Mouse (Mus musculus): Measurements from ENCODE around the gene Bmp2k. TPM values are rescaled to one million over a fixed set of nuclear protein-coding genes. Genes with fewer than 3 reads are reported as not detected.
A peak's percentile ranks its signal among the peaks of the same experiment; 100 is the strongest.

Gene Bmp2k
- total RNA-seq, 2 experiments from 2014 or later: 14.0 to 16.8 TPM

- no peak for ATAC-seq (replicated peaks; ENCODE audit: low FRiP score, low TSS enrichment, poor library complexity, severe bottlenecking)
Observed at GRCm38 (mm10) chr5:96969705-96970471, 27.6 kb upstream of the Bmp2k start.

- no peak for ATAC-seq (replicated peaks; ENCODE audit: low FRiP score, low TSS enrichment, poor library complexity, severe bottlenecking)
Observed at GRCm38 (mm10) chr5:96970472-96970848, 27.0 kb upstream of the Bmp2k start.

DNA sequence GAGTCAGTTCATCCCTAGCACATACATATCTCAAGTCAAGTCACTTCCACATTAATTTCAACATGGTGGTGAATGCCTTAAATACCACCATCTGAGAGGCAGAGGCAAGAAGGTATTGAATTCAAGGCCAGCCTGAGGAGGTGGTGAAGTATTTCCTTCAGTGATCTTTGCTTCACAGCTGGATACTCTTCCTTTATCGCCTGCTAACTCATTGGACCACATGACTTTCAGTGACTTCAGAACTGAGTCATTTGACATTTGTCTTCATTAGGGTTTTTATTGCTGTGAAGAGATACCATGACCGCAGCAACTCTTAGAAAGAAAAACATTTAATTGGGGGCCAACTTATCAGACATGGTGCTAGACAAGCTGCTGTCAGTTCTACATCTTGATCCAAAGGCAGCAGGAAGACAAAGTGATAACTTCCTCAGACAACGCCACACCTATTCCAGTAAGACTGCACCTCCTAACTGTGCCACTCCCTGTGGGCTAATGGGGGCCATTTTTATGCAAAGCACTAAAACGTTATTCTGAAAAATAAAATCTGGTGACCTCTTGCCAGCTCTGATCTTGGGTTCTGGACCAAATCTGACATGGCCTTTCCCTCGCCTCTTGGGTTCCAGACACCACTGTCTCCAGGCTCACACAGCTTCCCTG, 24.9 kb upstream of the Bmp2k start:
- no peak for ATAC-seq (replicated peaks; ENCODE audit: low FRiP score, low TSS enrichment, poor library complexity, severe bottlenecking)

GRCm38 (mm10) chr5:96973714-96974113, 23.8 kb upstream of the Bmp2k start:
- ATAC-seq (replicated peaks; ENCODE audit: low FRiP score, low TSS enrichment, poor library complexity, severe bottlenecking): no peak

GRCm38 (mm10) chr5:96974661-96975060, 22.8 kb upstream of the Bmp2k start:
- peak; percentile 48 for ATAC-seq (replicated peaks; ENCODE audit: low FRiP score, low TSS enrichment, poor library complexity, severe bottlenecking)

DNA sequence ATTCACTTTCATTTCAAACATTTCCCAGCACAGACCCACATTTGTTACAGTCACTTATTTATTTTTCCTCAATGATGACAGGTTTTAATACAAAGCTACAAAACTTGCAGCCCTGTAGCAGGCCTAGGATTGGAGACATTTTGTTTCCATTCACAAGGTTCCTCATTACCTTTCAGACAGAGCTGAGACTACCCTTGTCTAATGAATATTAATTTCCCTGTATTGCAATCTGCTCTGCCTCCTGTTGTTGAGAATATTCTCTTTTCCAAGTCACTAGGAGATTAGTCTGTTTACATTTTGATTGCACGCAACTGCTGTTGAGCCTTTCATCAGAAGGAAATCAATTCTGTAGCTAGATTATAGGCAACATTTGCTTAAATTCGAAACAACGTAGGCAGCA, 22.4 kb upstream of the Bmp2k start:
- no peak for ATAC-seq (replicated peaks; ENCODE audit: low FRiP score, low TSS enrichment, poor library complexity, severe bottlenecking)

DNA sequence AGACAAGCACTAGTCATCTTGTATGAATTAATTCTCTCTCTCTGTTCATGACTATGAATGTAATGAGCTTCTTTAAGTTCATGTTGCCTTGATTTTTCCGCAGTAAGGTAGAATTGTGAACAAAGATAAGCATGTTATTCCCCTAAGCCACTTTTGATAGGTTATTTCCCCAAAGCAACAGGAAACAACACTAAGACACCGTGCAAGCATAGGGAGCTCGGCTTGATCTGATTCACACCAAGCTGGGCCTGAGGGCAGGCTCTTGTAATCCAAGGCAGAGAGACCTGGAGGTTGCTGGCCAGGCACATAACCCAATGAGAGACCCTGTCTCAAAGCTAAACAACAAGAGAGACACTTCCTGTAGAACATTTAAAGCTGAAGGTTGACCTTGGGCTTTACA, 21.3 kb upstream of the Bmp2k start:
- ATAC-seq (replicated peaks; ENCODE audit: low FRiP score, low TSS enrichment, poor library complexity, severe bottlenecking): no peak

- ATAC-seq (replicated peaks; ENCODE audit: low FRiP score, low TSS enrichment, poor library complexity, severe bottlenecking): no peak
Observed at GRCm38 (mm10) chr5:96979296-96980007, 18.0 kb upstream of the Bmp2k start.

GRCm38 (mm10) chr5:96980008-96980634, 17.4 kb upstream of the Bmp2k start:
- ATAC-seq (replicated peaks; ENCODE audit: low FRiP score, low TSS enrichment, poor library complexity, severe bottlenecking): no peak

GRCm38 (mm10) chr5:96981987-96982386, 15.5 kb upstream of the Bmp2k start:
- no peak for ATAC-seq (replicated peaks; ENCODE audit: low FRiP score, low TSS enrichment, poor library complexity, severe bottlenecking)

DNA sequence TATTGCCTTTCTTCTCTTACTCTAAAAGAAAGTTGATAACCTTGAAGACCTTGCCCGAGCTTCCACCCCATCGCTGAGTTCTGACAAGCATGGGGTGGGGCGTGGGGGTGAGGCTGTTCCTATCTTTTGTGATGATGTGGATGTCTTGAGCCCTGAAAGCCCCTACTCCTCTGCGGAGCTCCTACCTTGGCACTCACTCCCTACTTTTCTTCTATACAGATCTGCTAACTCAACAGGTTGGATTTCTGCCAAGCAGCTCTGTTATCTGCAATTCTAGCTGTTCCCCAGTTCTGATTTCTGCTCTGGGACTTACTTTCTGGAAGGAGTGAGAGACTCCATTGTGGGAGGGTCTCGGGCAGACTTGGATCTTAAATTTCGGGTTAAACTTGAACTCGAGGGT, 14.3 kb upstream of the Bmp2k start:
- ATAC-seq (replicated peaks; ENCODE audit: low FRiP score, low TSS enrichment, poor library complexity, severe bottlenecking): peak; percentile 36

DNA sequence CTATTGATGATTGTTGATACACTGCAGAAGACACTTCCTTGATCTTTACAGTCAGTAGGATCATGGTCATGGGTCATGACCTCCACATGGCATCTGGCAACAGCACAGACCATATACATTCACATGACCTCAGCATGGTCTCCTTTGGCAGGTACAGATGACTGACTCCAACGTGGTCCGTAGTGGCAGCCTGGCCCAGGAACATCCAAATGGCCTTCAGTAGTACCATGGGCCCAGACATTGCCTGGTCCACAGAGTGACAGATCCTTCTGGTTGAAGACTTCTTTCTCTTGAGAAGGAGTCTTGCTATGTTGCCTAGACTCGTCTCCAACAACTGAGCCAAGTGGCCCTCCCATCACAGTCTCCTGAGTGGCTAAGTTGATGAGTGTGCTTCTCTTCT, 10.6 kb upstream of the Bmp2k start:
- no peak for ATAC-seq (replicated peaks; ENCODE audit: low FRiP score, low TSS enrichment, poor library complexity, severe bottlenecking)

- peak; percentile 76 for ATAC-seq (replicated peaks; ENCODE audit: low FRiP score, low TSS enrichment, poor library complexity, severe bottlenecking)
Observed at GRCm38 (mm10) chr5:96988880-96989279, 8.6 kb upstream of the Bmp2k start.

- no peak for ATAC-seq (replicated peaks; ENCODE audit: low FRiP score, low TSS enrichment, poor library complexity, severe bottlenecking)
Observed at GRCm38 (mm10) chr5:96991156-96991555, 6.3 kb upstream of the Bmp2k start.

DNA sequence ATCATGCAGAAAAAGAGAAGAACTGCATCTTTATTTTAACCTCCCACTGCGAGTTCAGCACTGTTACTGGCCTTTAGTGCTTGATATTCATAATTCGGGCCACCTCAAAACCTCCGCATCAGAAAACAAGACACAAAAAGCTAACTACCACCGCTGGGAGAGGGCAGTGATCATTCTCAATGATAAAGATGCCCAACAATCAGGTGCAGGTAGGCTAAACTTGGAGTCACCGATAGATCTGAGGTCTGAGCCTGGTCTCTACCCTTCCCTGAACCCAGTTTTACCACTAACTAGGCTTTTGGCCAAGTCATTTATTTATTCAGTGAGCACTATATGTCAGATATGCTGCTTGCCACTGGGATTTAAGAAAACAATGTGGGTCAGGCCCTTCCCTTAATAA, 4.8 kb upstream of the Bmp2k start:
- ATAC-seq (replicated peaks; ENCODE audit: low FRiP score, low TSS enrichment, poor library complexity, severe bottlenecking): no peak

GRCm38 (mm10) chr5:96993057-96993456, 4.4 kb upstream of the Bmp2k start:
- no peak for ATAC-seq (replicated peaks; ENCODE audit: low FRiP score, low TSS enrichment, poor library complexity, severe bottlenecking)

DNA sequence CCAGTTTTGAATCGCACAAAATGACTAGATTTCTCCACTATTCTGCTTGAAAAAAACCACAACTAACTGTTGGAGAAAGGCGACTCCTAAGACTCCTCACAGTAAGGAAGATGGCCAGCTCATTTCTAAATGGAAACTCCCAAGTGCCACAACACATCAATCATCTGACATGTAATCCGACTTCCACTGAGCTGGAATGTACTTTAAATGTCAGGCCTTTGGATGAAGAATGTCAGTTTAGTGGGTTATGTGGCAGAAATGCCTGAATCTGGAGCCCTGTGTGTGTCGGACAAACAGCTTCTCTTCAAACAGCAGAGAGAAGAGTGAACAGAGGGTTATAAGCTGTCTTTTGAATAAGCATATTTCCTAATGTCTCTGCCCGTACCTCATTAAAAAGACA, 1.7 kb upstream of the Bmp2k start:
- ATAC-seq (replicated peaks; ENCODE audit: low FRiP score, low TSS enrichment, poor library complexity, severe bottlenecking): no peak

GRCm38 (mm10) chr5:96996401-96997309, 834 bp upstream of the Bmp2k start:
- peak; percentile 20 for ATAC-seq (replicated peaks; ENCODE audit: low FRiP score, low TSS enrichment, poor library complexity, severe bottlenecking)

All from megakaryocyte-erythroid progenitor cell, adult 5-6 weeks (primary cell).